Mouse (Mus musculus) skeletal muscle tissue, adult 2 months (tissue): ENCODE data around the gene Olfr71.

ENCODE experiments used
- DNase-seq: peaks from one replicate; pipeline ENCODE4 v3.0.0-alpha.2; 2012; ENCODE audit warnings: low read depth, low spot score

Olfr71 gene

GRCm38 (mm10) chr4:43713652-43714219, 3.7 kb upstream of the Olfr71 start:
- no peak for DNase-seq

DNA sequence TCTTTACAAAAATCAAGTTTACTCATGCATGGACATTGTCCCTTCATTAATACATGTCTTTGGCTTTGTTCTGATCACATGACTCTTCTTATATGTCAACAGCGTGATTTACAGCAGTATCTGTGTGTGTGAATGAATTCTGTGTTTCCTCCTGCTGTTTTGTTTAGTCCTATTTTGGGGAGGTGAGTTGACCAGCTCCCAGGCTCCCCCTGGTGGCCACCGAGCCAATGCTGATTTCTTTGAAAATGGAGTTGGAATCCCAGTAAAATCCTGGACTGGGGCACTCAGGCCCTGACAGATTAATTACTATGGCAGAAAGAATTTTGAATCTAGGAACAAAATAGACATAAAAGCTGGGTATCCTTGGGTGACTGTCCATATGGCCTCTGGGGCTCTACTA, 1.8 kb upstream of the Olfr71 start:
- no peak for DNase-seq

DNA sequence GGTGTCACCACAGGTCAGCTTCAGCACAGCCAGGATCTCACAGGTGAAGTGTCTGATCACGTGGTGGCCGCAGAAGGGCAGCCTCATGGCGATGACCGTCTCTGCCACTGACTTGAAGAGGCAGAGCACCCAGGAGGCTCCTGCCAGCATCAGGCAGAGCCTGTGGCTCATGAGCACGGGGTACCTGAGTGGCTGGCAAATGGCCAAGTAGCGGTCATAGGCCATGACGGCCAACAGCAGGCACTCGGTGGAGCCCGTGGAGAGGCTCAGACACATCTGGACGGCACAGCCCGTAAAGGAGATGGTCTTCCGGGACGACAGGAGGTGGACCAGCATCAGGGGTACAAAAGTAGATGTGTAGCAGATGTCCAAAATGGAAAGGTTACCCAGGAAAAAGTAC, 4.1 kb downstream of the Olfr71 start:
- DNase-seq = no peak

DNA sequence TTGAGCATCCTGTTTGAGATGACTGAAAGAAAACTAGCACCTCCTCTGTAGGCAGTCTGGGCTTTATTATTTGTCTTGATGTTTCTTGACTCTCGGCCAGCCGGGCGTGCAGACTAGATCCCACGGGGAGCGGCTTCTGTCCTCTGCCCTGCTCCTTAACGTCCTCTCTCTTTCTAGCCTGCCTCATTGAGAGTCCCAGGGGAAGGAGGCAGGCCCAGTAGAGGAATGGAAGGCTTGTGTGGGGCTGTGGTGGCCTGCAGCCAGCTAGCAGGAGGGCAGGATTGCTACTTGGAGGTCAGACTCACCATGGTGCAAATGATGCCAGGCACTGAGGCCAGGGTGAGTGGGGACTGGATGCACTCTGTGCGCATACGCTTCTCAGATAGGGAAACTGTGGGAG, 6.2 kb downstream of the Olfr71 start:
- DNase-seq = no peak

DNA sequence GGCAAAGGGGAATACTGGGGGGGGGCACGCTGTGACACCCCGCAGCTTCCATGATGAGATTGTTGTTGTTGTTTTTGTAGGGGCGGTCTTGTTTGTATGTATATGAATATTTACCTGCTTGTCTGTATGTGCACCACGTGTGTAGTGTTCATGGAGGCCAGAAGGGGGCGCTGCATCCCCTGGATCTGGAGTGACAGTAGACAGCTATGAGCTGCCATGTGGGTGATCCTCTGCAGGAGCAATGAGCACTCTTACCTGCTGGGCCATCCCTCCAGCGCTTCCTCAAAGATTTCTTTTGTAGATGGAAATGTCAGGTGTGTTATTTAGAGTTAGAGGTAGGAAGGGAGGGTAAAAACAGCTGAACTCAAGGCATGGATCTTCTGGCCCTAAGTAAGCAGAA, 6.6 kb downstream of the Olfr71 start:
- DNase-seq = no peak

DNA sequence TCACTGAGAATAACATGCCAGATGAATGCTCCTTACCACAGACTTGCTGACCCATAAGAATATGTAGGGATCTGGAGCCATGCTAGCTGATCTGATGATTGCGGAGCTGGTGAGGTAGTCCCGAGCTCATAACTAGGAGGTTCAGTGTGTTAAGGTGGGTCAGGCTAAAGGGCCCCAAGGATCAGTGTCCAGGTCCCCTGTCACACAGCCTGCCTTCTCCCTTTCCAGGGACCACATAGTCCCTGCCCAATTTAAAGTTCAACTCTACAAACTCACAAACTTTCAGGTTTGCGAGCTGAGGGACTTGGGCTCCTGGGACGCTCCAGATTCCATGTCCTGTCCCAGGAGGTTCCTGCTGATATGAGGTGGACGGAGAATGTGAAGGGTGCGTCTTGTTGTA, 9.3 kb downstream of the Olfr71 start, which contains the start of gene Olfr70:
Gene Olfr70 (minus strand): TSS at position 101 of the 400 bp plus-strand sequence.
- DNase-seq = no peak

- no peak for DNase-seq
Observed at GRCm38 (mm10) chr4:43696561-43696960, 13.5 kb downstream of the Olfr71 start.

DNA sequence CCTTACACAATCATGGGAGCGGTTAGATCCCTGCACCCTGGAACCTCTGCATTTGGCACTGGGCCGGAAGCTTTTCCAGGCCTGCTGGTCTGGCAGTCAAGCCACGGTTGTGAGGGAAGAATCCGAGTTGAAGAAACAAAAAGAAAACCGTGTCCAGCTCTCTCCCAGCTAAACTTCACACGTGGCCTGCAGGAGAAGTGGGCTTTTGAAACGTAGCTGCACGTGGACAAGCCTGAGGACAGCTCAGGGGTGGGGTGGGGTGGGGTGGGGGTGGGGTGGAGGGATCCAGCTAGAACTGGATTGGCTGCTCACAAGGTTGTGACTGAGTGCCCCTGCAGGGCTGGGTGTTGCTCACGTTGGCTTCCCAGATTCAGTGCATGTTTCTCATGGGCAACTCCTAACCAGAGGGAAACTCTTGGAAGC, 14.8 kb downstream of the Olfr71 start:
- DNase-seq = peak; percentile 78

DNA sequence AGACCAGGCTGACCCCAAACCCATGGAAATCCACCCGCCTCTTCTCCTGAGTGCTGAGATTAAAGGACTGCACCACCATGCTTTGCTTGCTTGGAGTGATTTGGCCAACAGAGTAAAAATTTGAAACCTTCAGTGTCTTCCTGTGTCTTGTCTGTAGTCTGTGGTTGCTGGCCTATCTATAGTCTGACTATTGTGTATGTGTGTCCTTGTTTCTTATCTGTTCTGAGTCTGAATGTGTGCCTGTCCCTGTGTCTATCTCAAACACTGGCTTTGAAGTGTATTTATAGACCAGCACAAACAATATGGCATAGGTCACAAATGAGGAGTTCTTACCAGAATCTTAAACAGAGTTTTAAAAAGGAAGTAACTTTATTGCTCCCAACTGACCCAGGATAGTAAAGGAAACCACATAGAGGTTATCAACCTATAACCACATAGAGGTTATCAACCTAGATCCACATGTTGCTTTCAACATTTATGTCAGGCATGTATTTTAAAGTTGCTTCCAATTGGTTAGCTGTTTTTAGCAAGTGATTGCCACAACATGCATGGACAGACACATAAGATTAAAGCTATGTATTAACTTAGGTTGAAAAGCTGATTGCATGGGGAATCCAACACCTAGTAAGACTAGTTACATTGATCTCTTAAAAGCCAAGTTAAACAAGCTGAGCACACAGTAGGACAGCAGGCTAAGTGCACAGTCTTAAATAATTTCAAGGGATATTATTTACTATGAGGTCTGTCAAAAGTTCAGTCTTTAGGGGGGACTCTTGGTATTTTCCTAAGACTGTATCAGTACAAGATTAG, 15.4 kb downstream of the Olfr71 start:
- DNase-seq = no peak

- DNase-seq = peak; percentile 56
Observed at GRCm38 (mm10) chr4:43693806-43694241, 16.2 kb downstream of the Olfr71 start.

DNA sequence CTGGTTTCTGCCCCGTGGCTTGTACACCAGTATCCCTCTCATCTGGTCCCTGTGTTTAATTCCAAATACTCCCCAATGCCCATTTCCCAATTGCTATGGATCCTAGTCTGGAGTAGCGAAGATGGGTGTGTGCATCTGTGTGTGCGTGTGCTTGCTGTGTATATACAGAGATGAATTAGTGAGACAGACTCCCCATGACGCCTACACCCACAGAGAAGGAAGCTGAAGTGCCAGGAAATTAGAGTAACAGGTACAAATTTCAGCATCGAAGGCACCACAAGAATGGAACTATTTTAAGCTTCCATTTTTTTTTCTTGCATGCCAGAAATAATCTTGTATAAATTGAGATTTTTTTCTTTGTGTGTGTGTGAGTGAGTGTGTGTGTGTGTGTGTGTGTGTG, 19.0 kb downstream of the Olfr71 start:
- DNase-seq = no peak

DNA sequence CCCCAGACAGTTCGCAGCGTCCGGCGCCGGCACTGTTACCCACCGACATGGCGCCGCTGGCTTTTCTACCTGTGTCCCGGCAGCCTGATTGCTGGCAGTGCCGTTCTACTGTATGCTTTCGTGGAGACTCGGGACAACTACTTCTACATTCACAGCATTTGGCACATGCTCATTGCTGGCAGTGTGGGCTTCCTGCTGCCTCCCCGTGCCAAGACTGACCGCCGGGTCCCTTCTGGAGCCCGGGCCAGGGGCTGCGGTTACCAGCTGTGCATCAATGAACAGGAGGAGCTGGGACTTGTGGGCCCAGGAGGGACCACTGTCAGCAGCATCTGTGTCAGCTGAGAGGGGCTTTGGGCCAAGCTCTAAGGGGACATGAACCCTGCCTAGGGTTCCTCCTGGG, 20.0 kb downstream of the Olfr71 start:
- no peak for DNase-seq

GRCm38 (mm10) chr4:43679416-43680043, 30.5 kb downstream of the Olfr71 start:
- DNase-seq = peak; percentile 92

- no peak for DNase-seq
Observed at GRCm38 (mm10) chr4:43678541-43678940, 31.5 kb downstream of the Olfr71 start.

GRCm38 (mm10) chr4:43675608-43676007, 34.4 kb downstream of the Olfr71 start:
- DNase-seq = no peak

- DNase-seq = no peak
Observed at GRCm38 (mm10) chr4:43674974-43675373, 35.1 kb downstream of the Olfr71 start.

GRCm38 (mm10) chr4:43673703-43674102, 36.4 kb downstream of the Olfr71 start:
- no peak for DNase-seq

- peak; percentile 82 for DNase-seq
Observed at GRCm38 (mm10) chr4:43672070-43672469, 38.0 kb downstream of the Olfr71 start.

DNA sequence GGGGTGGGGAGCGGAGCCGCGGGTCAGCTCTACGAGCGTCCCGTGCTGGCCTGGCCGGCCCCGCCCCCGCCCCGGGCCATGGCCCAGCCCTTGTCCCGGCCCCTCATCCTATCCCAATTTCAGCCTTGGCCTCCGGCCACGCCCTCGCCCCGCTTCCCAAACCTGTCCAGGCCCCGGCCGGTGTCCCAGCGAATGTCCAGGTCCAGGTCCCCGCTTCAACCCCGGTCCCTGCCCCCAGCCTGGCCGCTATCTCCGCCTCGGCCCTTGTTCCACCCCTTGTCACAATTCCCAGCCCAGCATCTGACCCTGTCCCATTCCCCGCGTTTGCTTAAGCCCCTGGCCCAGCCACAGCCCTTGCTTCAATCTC, 40.6 kb downstream of the Olfr71 start:
- no peak for DNase-seq

GRCm38 (mm10) chr4:43668782-43669427, 41.1 kb downstream of the Olfr71 start, which contains the start of the genes Tmem8b and Fam221b:
Gene Tmem8b (plus strand): TSS chr4:43668971.
Gene Fam221b (minus strand): TSS chr4:43669145.
- peak; percentile 74 for DNase-seq

GRCm38 (mm10) chr4:43666412-43666811, 43.6 kb downstream of the Olfr71 start:
- no peak for DNase-seq

DNA sequence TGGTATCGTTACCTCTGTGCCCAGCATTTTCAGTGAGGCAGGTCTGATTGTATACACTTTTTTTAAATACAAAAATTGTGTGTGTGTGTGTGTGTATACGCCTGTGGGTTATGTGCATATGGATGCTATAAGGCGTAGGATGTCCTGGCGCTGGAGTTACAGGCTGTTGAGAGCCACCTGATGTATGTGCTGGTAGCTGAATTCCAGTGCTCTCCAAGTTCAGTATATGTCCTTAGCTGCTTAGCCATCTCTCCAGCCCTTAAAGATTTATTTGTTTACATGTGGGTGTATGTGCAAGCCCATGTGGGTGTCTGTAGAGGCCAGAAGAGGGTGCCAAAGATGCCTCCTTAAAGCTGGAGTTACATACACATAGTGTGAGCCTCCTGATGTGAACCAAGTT, 52.9 kb downstream of the Olfr71 start:
- no peak for DNase-seq
